Mouse (Mus musculus): ENCODE results near the gene Spr. TPM values are rescaled to one million over a fixed set of nuclear protein-coding genes. Genes with fewer than 3 reads are reported as not detected.
"Not testable (repeated sequence)": the region's sequence is repeated elsewhere in the genome, so short reads cannot be mapped to it uniquely, and the experiment has no call there.

The Spr gene
- total RNA-seq (2015): 18.1 and 23.7 TPM in 2 replicates
- total RNA-seq (2017): 23.6 and 29.4 TPM in 2 replicates

DNA sequence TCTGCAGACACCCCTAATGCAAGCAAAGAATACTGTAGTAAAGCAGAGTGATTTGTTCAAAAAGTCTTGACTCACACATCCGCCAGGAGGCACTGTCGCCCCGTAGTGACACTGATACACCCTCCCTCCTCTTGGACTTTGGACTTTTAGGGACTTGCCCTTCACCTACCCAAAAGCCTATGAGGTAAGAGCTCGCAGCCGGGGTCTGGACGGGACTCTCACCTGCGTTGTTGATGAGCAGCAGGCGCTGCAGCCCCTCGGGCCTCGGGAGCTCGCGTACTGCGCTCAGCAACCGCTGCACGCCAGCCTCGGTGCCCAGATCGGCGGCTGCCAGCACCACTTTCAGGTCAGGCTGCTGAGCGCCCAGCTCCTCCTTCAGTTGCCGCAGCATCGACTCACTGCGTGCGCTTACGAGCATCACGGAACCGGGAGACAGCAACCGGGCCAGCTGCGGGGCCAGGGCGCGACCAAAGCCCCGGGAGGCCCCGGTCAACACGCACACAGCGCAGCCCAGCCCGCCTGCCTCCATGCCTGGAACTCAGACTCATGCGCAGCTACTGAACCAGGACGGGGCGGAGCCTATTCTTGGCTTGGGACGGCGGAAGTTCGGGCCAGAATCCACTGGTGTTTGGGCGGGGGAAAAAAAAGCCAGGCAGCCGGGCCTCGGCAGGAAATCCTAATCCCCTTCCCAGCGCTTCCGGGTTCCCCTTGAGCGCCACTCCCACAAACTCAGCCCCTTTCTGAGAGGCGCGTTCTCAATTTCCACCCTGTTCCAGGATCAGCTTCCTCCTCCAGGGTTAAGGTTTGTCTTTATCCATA is at the start of gene Spr:
Gene Spr, minus strand, starts transcription at position 550 of the 819 bp plus-strand sequence.
- peak; percentile 78 for ATAC-seq (replicated peaks; ENCODE audit: poor library complexity)

- ATAC-seq (replicated peaks; ENCODE audit: poor library complexity): no peak
Measured at GRCm38 (mm10) chr6:85186744-85187059, 49.1 kb upstream of the Spr start.

DNA sequence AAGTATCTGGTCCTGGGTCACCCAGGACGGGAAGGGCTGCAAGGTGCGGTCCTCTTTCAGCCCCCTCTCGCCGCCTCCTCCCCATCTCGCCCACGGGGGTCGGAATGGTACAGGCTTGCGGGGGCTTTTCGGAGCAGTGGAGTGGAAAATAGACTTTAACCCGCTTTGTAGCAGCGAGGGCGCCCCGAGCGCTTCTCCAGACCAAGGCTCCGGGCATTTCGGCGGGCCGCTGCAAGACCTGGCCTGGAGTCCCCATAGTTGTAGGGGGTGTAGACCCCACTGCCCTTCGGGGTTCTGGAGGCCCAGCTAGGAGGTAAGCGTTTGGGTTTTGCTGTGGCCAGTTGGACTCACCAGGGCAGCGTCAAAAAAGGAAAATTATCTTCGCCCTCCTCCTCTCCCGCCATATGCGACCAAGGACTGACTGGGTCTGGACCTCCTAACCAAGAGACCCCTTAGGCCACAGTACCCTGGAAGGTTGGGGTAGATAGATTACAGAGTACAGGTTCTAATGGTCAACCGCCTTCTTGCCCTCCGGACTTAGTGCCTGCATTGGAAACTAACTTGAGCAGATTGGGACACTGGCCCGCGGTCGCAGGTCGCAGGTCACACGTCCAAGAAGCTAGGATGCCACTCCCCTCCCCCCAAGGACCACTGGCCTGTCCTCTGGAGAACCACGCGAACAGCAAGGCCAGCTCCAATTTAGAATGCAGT is 48.6 kb upstream of the Spr start:
- no peak for ATAC-seq (replicated peaks; ENCODE audit: poor library complexity)

GRCm38 (mm10) chr6:85183951-85184350 is 46.4 kb upstream of the Spr start:
- peak; percentile 37 for ATAC-seq (replicated peaks; ENCODE audit: poor library complexity)

DNA sequence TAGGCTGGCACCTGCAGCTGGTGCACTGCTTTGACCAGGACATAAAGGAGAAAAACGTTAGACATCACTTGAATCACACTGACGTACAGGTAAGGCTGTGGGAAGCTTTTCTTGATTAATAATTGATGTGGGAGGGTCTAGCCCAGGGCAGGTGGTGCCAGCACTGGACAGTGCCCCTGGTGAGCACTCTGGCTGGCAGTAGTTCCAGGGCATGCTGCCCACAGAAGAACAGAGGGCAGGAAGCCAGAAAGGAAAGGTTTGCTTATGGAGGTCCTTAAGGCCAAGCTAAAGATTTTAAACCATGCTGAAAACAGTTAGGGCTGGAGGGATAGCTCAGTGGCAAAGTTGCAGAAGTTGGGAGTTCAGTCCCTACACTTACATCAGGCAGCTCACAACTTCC is 42.5 kb upstream of the Spr start:
- ATAC-seq (replicated peaks; ENCODE audit: poor library complexity): no peak

- ATAC-seq (replicated peaks; ENCODE audit: poor library complexity): no peak
Measured at GRCm38 (mm10) chr6:85179569-85179968, 42.0 kb upstream of the Spr start.

GRCm38 (mm10) chr6:85165440-85165921 is 27.9 kb upstream of the Spr start:
- no peak for ATAC-seq (replicated peaks; ENCODE audit: poor library complexity)

DNA sequence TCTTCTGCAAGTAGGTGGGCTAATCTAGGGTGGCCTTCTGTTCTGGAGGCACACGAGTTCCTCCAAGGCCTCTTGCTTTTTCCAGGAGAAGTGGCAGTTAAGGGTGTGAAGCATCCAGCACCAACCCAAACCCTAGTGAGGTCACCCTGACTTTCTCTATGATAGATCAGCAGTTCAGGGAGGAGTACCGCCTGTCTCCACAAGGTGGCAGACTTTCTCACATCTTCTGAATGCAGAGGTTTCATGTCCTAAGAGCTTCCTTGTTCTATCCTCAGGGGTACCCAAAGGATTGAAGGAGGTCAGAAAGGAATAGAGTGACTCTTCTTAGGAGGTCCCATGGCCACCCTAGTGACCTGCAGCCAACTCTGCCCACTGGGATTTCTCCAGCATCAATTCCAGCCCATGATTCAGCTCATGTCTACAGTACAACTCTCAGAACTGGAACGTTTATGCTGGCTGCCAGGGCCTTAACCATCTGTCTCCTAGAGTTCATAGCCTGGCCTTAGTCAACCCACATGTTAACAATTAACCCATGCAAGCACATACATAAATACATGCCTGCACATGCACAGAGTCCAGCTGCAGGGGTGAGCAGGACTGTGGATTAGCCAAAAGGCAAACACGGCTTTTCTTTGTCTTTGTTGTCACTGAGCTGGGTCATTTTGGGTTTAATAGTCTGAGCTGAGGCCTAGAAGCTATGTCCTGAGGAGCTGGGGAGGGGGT is 22.8 kb upstream of the Spr start:
- peak; percentile 78 for ATAC-seq (replicated peaks; ENCODE audit: poor library complexity)

DNA sequence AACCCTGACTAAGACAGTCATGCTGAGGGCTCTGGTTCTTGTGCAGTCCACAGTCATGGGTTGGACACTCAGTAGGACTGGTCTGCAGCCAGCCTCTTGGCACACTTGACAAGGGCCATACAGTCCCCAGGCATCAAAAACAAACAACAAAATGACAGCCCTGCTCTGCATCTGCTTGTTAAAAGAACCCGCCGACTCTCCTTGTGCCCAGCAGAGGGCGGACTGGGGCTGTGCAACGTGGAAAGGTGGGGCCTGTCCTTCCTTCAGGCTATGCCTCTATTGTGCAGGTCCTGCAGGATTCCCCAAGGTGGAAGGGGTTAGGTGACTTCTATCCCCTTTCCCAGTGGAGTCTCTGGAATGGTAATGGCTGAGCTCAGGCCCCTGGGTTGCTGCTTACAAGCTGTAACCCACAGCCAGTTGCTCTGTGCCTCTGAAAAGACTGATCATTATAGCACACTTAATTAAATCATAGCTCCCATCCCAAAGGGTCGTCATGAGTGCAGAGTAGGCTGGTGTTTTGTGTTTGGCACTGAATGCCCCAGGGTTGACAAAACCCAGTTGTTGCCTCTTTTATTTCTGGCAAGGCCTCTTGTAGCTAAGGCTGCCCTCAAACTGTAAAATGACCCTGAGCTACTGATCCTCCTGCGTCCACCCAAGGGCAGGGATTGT is 21.7 kb upstream of the Spr start:
- peak; percentile 75 for ATAC-seq (replicated peaks; ENCODE audit: poor library complexity)

DNA sequence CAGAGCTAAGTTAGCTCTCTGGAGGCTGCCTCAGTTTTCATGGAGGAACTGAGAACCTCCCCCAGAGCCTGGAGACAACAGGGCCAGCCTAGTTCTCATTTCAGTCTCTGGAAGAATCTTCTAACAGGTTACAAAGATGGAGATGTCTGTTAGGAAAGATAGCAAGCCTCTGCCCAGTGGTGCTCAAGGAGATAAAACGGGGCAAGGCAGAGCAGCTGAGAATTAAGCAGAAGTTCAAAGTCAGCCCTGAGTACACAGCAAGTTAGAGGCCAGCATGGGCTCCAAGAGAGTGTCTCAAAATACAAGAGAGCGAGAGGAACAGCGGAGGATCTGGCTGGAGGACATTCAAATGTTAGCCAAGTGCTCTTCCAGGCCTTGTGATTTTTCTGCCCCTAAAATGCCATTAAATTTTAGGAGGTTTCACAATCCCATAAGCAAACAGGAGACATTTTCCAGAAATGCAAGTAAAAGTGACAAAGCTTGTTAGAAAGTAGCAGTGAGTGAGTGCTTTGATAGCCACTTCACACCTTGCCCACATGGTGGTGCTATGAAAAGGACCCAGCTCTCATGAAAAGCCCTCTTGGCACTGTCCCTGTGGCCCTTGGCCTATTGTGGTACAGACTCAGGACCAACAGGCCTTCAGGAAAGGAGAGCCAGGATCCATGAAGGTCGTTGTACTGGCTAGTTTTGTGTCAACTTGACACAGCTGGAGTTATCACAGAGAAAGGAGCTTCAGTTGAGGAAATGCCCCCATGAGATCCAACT is 20.7 kb upstream of the Spr start:
- ATAC-seq (replicated peaks; ENCODE audit: poor library complexity): not testable (repeated sequence)

GRCm38 (mm10) chr6:85156551-85156950 is 19.0 kb upstream of the Spr start:
- ATAC-seq (replicated peaks; ENCODE audit: poor library complexity): not testable (repeated sequence)

DNA sequence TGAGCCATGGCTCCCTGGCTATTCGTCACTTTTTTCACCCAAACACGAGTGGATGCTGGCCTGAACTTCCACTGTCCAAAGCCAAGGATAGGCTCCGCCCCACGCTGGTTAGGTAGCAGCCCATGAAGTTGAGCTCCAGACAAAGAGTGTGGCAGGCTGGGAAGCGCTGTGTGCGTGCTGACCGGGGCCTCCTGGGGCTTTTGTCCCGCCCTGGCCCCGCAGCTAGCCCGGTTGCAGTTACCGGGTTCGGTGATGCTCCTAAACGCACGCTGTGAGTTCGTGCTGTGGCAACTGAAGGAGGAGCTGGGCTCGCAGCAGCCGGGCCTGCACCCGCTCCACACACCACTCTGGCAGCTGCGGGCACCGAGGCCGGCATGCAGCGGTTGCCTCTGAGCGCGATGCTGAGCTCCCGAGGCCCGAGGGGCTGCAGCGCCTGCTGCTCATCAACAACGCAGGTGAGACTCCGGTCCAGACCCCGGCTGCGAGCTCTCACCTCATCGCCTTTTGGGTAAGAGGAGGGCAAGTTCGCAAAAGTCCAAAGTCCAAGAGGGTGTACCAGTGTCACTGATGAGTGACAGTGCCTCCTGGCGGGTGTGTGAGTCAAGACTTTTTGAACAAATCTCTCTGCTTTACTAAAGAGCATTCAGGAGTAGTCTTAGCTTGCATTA is 17.4 kb upstream of the Spr start:
- peak; percentile 33; the same call in 1 of the 2 replicates for ATAC-seq (replicated peaks; ENCODE audit: poor library complexity)

DNA sequence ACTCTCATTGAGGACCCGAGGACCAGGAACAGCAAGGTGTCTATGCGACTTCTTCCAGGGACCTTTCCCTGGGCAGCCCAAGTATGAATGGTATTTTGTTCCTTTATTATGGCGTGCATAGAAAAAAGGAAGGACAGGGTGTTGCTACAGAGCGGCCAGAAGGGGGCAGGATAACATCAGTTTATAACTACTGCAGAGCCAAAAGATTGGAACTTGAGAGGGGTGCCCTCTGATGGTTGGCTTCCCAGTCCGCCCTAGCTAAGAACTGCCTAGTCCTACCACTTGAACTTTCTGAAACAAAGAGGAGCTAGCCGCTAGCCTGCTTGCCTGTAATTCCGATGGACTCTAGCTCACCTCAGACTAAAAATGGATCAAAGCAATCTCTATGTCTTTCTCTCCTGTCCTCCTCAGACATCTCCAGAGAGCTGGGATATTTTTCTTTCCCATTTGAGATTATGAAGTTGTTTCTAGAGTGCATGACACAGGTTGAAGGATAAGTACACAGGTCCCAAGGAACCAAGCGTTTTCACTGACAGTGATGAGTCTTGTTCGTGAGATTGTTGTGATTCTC is 16.5 kb upstream of the Spr start:
- peak; percentile 92 for ATAC-seq (replicated peaks; ENCODE audit: poor library complexity)

GRCm38 (mm10) chr6:85150386-85150785 is 12.8 kb upstream of the Spr start:
- no peak for ATAC-seq (replicated peaks; ENCODE audit: poor library complexity)

DNA sequence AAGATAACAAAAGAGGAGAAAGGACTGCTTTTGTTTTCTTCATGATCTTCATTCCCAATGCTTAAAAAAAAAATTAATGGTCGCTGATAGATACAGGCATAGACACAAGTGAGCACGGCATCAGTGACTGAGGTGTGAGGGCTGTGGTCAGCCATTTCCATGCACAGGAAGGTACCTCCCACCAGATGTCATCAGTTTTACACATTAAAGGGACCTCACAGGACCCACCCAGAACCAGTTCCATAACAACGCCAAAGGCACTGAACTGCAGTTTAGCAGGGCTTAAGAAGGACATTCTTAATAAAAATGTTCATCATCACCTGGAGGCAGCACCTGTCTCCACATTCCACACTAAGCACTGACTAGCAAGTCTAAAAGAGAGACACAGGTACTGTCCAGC is 10.1 kb upstream of the Spr start:
- ATAC-seq (replicated peaks; ENCODE audit: poor library complexity): no peak

DNA sequence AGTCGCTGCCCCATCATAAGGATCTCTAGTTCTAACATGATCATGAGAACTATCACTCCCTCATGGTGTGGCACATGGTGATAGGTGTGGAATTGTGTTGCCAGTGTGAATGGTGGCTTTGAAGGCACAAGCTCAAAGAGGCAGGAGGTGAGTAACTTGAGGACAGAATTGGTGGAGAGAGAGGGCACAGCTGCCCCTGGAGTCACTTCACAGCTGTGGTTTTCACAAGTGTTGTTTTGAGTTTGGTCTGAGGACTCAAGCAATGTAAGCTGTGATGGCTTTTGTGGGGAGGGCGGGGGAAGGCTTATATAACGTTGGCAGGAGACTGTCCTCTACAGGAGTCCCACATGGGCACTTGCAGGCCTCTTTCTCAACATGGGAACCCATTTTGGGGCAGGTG is 6.9 kb upstream of the Spr start:
- no peak for ATAC-seq (replicated peaks; ENCODE audit: poor library complexity)

GRCm38 (mm10) chr6:85141013-85141412 is 3.4 kb upstream of the Spr start:
- ATAC-seq (replicated peaks; ENCODE audit: poor library complexity): peak; percentile 59

GRCm38 (mm10) chr6:85139534-85139933 is 2.0 kb upstream of the Spr start:
- ATAC-seq (replicated peaks; ENCODE audit: poor library complexity): no peak

DNA sequence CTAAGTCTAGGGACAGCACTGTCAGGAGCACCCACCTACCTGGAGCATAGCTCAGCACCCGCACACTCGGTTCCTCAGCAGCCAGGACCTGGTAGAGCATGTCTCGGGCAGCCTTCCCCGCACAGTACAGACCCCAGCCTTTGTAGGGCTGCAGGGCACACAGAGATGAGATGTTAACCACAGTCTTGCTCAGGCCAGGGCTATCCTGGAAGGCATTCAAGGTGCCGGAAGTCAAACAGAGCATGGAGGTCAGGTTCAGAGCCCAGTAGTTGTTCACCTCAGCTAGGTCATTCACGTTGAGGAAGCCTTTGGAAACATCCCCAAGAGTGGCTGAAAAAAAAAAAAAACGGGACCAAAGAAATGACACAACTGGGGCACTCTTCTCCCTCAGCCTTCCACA is 782 bp downstream of the Spr start:
- ATAC-seq (replicated peaks; ENCODE audit: poor library complexity): not testable (repeated sequence)

Measured in megakaryocyte progenitor cell, adult 5-6 weeks (primary cell).